Mouse (Mus musculus) brain, embryonic 14.5 days (tissue): ENCODE results near the gene Hecw2.

Experiments
- CTCF ChIP-seq: fragments of 200-500 bp; IDR thresholded peaks from 2 replicates; pipeline ENCODE4 v1.5.1; 2012; ENCODE audit warnings: inconsistent platforms, mild to moderate bottlenecking, moderate library complexity, borderline replicate concordance; ENCODE audit not compliant: insufficient read depth, insufficient read length; ENCODE audit errors: extremely low read depth
- POLR2A ChIP-seq: fragments of 200-500 bp; IDR thresholded peaks from 2 replicates; pipeline ENCODE4 v1.6.1; 2012; ENCODE audit warnings: mild to moderate bottlenecking, inconsistent platforms, borderline replicate concordance; ENCODE audit not compliant: poor library complexity, insufficient read depth, insufficient read length, severe bottlenecking; ENCODE audit errors: extremely low read depth

DNA sequence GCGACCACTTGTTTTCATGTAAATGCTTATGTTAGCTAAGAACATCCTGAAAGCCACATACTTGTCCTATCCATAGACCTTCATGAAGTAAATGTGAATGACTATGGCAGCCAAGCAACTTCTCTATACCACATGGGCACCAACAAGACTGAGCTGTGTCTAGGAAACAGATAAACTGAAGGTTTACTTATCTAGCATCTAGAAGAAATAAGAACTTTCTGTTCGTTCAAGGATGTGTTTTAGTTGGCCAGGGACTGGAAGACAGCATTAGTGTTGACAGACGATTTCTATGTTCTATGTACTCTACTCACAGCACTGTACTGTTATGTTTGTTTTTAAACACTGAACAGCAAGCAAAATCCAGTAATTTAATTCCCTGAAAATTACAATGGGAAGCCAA is 412.9 kb downstream of the Hecw2 start:
- no peak for TF ChIP-seq POLR2A
- no peak for TF ChIP-seq CTCF
